Mouse (Mus musculus): ENCODE measurements around the gene Anapc13. TPM values are rescaled to one million over a fixed set of nuclear protein-coding genes. Genes with fewer than 3 reads are reported as not detected.
A peak's percentile ranks its signal among the peaks of the same experiment; 100 is the strongest.

Gene Anapc13
- polyA plus RNA-seq, 1 experiment from 2014 or later = 166 TPM

DNA sequence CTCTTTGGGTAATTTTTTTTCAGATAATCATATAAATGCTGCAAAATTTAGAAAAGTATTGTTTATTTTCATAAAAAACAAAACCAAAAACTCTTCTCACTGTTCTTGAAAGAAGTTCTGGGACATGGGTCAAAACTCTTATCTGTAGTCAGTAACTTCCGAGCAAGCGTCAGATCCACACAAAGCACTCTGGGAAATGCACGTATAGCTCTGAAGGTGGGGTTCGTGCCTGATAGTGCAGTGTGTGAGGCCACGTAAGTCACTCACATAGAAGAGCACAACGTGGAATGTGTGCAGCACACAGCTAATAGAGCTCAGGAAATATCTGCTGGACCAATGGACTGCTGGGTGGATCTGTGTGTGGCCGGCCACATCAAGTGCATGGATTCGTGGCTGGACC lies 13.4 kb downstream of the Anapc13 start:
- ATAC-seq (ENCODE audit: insufficient read depth) (no peak), DNase-seq (no peak)
- no peak for TF ChIP-seq CTCF (IDR thresholded peaks at IDR 0.05; ENCODE audit: low read depth)
- Histone ChIP-seq H3K4me1 (ENCODE audit: insufficient read depth) (peaks cover 35% of the 10 kb centered on the region), H3K36me3 (ENCODE audit: insufficient read depth) (no peaks in the 10 kb centered on the region), H3K9ac (no peak overlapping the region), H3K4me2 (no peak overlapping the region), H3K27ac (ENCODE audit: low read depth) (peak overlapping the region; percentile 76), H3K27me3 (ENCODE audit: insufficient read depth, low read length) (no peaks in the 10 kb centered on the region), H3K4me3 (ENCODE audit: low read depth, low read length) (no peak overlapping the region), H3K9me3 (ENCODE audit: low read depth, low read length) (no peaks in the 10 kb centered on the region)
- WGBS = 58% methylated on average over 8 of the region's 8 CpGs

DNA sequence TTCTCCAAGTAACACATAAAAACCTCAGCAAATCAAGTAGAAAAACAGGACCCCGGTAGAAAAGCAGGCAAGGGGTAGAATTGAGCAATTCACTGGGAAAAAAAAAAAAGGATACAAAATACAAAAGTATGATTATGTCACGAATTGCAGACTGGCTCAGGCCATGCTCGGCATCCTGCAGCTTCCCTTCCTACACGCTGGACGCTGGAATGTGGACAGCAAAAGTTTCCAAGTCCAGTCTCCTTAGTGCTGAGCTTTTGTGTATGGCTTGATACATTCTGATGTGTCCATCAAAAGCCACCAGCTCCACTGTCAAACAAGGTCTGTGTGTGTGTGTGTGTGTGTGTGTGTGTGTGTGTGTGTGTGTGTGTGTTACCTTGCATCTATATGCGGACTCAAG lies 15.4 kb downstream of the Anapc13 start:
- no peaks in the 10 kb centered on the region for H3K27me3 ChIP-seq (ENCODE audit: insufficient read depth, low read length)
- no peak overlapping the region for H3K4me3 ChIP-seq (ENCODE audit: low read depth, low read length)
- 53% methylated on average over 6 of the region's 6 CpGs for WGBS
- H3K9ac ChIP-seq = no peak overlapping the region
- DNase-seq (peak; percentile 61), ATAC-seq (ENCODE audit: insufficient read depth) (no peak)
- no peak for TF ChIP-seq CTCF (IDR thresholded peaks at IDR 0.05; ENCODE audit: low read depth)
- peaks cover 39% of the 10 kb centered on the region for H3K4me1 ChIP-seq (ENCODE audit: insufficient read depth)
- no peaks in the 10 kb centered on the region for H3K36me3 ChIP-seq (ENCODE audit: insufficient read depth)
- no peak overlapping the region for H3K4me2 ChIP-seq
- H3K27ac ChIP-seq (ENCODE audit: low read depth) = no peak overlapping the region
- no peaks in the 10 kb centered on the region for H3K9me3 ChIP-seq (ENCODE audit: low read depth, low read length)

DNA sequence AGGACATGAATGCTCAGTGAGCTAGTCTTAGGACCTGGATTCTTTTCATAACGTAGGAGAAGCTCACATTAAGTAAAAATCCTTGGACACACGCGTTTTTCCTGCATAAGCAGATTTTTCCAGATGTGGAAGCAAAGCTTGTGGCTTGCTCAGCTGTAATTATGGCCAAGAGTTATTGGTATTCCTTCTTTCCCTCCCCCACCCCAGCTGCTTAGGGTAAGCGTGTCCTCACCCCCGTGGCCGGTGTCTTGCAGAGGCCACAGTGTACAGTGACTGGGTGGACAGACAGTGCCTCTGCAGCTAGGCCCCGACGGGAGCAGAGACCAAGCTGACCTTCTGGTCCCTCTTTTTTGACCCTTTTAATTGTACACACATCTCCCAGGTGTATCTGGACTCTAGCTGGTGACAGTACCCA lies 17.0 kb downstream of the Anapc13 start:
- Histone ChIP-seq H3K4me1 (ENCODE audit: insufficient read depth) (peaks cover 34% of the 10 kb centered on the region), H3K4me3 (ENCODE audit: low read depth, low read length) (no peak overlapping the region), H3K36me3 (ENCODE audit: insufficient read depth) (no peaks in the 10 kb centered on the region), H3K27ac (ENCODE audit: low read depth) (peak overlapping the region; percentile 96), H3K9me3 (ENCODE audit: low read depth, low read length) (no peaks in the 10 kb centered on the region), H3K9ac (no peak overlapping the region), H3K27me3 (ENCODE audit: insufficient read depth, low read length) (no peaks in the 10 kb centered on the region), H3K4me2 (peak overlapping the region; percentile 56)
- no peak for TF ChIP-seq CTCF (IDR thresholded peaks at IDR 0.05; ENCODE audit: low read depth)
- DNase-seq = peak; percentile 63
- 7% methylated on average over 8 of the region's 8 CpGs for WGBS
- peak; percentile 61 for ATAC-seq (ENCODE audit: insufficient read depth)

DNA sequence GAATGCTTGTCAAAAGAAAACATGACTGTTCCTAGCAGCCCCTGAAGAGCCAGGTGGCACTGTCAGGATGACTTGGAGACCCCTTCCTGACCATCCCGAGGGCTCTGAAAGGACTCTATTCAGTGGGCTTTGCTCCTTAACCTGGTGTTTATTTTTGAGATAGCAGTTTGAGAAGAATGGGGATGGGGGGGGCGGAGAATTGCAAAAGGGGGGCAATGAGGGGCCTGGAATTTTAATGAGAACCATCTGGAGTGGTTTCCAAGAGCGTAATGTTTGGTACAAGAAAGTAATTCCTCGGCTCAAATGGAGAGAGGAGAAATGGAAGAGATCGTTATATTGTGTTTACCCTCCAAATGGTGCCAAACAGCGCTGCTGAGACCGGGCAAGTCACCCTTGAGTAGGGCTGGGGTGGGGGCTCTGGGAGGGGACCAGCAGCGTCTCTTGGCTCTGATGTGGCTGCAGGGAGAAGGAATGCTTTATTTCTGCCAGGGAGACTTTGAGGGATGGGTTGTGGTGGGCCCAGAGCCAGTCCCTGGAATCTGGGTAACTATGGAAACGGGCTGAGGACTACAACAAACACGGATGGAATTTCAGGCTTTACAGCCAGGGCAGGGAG lies 17.5 kb downstream of the Anapc13 start:
- peaks cover 33% of the 10 kb centered on the region for H3K4me1 ChIP-seq (ENCODE audit: insufficient read depth)
- TF ChIP-seq CTCF (IDR thresholded peaks at IDR 0.05; ENCODE audit: low read depth) = no peak
- no peaks in the 10 kb centered on the region for H3K36me3 ChIP-seq (ENCODE audit: insufficient read depth)
- no peaks in the 10 kb centered on the region for H3K27me3 ChIP-seq (ENCODE audit: insufficient read depth, low read length)
- H3K4me3 ChIP-seq (ENCODE audit: low read depth, low read length) = no peak overlapping the region
- H3K9me3 ChIP-seq (ENCODE audit: low read depth, low read length) = no peaks in the 10 kb centered on the region
- 6% methylated on average over 10 of the region's 10 CpGs for WGBS
- peak overlapping the region; percentile 96 for H3K27ac ChIP-seq (ENCODE audit: low read depth)
- H3K4me2 ChIP-seq = peak overlapping the region; percentile 56
- ATAC-seq (ENCODE audit: insufficient read depth) (peak; percentile 95), DNase-seq (peak; percentile 96)
- 0 out of 2 replicates have a peak overlapping the region, but pooled peaks have one; percentile 4 for H3K9ac ChIP-seq

DNA sequence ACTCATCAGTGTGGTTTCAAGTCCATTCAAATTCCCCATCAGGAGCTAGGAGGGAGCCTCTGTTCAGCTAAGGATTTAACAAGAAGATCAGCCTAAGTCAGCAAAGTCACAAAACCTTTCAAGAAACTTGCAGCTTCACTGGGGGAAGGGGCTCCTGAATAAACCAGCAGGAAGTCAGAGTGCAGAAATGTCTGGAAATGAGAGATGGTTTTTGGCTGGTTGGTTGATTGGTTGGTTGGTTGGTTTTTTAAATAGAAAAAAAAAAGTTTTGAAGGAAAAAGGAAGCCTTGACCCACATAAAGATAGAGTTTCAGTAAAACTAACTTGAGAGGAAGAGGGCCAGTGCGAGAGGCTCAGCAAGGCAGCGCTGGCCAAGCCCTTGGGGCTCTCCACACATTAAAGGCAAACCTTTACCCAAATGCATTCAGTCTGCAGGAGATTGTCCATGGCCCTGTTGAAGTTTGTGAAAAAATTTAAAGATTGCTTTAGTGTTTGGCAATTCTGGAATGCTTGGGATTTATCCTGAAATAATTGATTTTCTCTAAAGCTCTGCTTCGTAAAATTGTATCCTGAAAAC lies 19.1 kb downstream of the Anapc13 start:
- peaks cover 25% of the 10 kb centered on the region for H3K4me1 ChIP-seq (ENCODE audit: insufficient read depth)
- no peaks in the 10 kb centered on the region for H3K27me3 ChIP-seq (ENCODE audit: insufficient read depth, low read length)
- ATAC-seq (ENCODE audit: insufficient read depth) (no peak), DNase-seq (no peak)
- H3K4me3 ChIP-seq (ENCODE audit: low read depth, low read length) = no peak overlapping the region
- no peaks in the 10 kb centered on the region for H3K36me3 ChIP-seq (ENCODE audit: insufficient read depth)
- peak overlapping the region; percentile 96; the same call in 1 of the 2 replicates for H3K27ac ChIP-seq (ENCODE audit: low read depth)
- 62% methylated on average over 3 of the region's 3 CpGs for WGBS
- no peaks in the 10 kb centered on the region for H3K9me3 ChIP-seq (ENCODE audit: low read depth, low read length)
- no peak overlapping the region for H3K9ac ChIP-seq
- TF ChIP-seq CTCF (IDR thresholded peaks at IDR 0.05; ENCODE audit: low read depth) = no peak
- H3K4me2 ChIP-seq = no peak overlapping the region

DNA sequence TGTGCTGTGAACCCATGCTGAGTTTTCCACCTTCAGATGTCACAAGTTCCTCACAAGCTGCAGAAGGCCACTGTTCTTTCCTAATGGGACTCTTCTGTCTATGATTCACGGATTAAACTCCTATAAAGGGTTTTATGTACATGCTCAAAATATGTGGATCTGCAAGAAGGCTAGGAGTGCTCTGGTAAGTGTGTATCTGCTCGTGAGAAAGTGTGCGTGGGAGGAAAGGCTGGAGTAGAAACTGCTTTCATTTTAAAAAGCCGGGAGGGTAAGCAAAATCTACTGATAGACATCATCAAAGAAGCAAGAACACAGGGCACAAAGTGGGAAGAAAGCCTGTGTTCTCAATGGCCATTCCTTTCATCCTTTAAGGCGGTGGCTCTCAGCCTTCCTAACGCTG lies 20.9 kb downstream of the Anapc13 start:
- DNase-seq (no peak), ATAC-seq (ENCODE audit: insufficient read depth) (no peak)
- WGBS = 76% methylated on average over 6 of the region's 6 CpGs
- H3K4me1 ChIP-seq (ENCODE audit: insufficient read depth) = peaks cover 27% of the 10 kb centered on the region
- H3K36me3 ChIP-seq (ENCODE audit: insufficient read depth) = no peaks in the 10 kb centered on the region
- H3K9ac ChIP-seq = no peak overlapping the region
- H3K4me3 ChIP-seq (ENCODE audit: low read depth, low read length) = no peak overlapping the region
- no peak for TF ChIP-seq CTCF (IDR thresholded peaks at IDR 0.05; ENCODE audit: low read depth)
- no peaks in the 10 kb centered on the region for H3K9me3 ChIP-seq (ENCODE audit: low read depth, low read length)
- H3K27ac ChIP-seq (ENCODE audit: low read depth) = no peak overlapping the region
- H3K27me3 ChIP-seq (ENCODE audit: insufficient read depth, low read length) = no peaks in the 10 kb centered on the region
- no peak overlapping the region for H3K4me2 ChIP-seq

DNA sequence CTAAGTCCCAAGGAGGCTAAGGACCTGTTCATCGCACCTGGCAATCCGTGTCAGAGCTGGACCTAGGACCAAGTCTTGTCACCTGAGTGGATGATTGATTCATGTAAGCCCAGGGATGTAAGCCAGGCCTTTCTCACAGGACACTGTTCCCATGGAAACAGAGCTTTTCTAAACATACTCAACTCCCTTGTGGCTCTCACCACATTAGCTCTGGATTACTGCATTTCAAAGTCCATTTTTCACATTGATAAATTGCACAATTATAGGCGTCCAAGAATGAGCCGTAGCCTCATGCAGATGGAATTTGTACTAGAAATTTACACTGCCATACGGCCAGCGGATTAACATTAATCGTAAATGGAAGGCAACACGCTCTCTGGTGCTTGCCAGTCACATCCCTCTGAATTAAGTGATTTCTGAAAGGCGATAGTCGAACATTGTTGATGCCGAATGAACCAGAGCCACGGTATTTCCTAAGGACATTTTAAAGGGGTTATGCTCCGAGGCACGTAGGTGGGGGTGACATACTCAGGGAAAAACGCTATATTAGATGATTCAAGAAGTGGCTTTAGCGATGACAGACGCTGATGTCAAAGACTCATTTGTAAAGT lies 23.9 kb downstream of the Anapc13 start:
- Histone ChIP-seq H3K27ac (ENCODE audit: low read depth) (peak overlapping the region; percentile 20; the same call in 1 of the 2 replicates), H3K9ac (0 out of 2 replicates have a peak overlapping the region, but pooled peaks have one; percentile 6), H3K4me3 (ENCODE audit: low read depth, low read length) (no peak overlapping the region), H3K4me2 (peak overlapping the region; percentile 32; the same call in 1 of the 2 replicates), H3K36me3 (ENCODE audit: insufficient read depth) (no peaks in the 10 kb centered on the region), H3K9me3 (ENCODE audit: low read depth, low read length) (0 out of 2 replicates have a peak, but pooled peaks cover 3% of the 10 kb centered on the region), H3K27me3 (ENCODE audit: insufficient read depth, low read length) (no peaks in the 10 kb centered on the region), H3K4me1 (ENCODE audit: insufficient read depth) (peaks cover 7% of the 10 kb centered on the region)
- 21% methylated on average over 17 of the region's 17 CpGs for WGBS
- DNase-seq (peak; percentile 77), ATAC-seq (ENCODE audit: insufficient read depth) (peak; percentile 72)
- TF ChIP-seq CTCF (IDR thresholded peaks at IDR 0.05; ENCODE audit: low read depth) = no peak
